Mouse (Mus musculus) embryo, embryonic 10.5 days (tissue): ENCODE data around the gene Zfp593.
A peak's percentile ranks its signal among the peaks of the same experiment; 100 is the strongest.

Source experiments
- DNase-seq: peaks from one replicate; pipeline ENCODE4 v3.0.0-alpha.2; 2015; ENCODE audit warnings: low spot score

Gene Zfp593

DNA sequence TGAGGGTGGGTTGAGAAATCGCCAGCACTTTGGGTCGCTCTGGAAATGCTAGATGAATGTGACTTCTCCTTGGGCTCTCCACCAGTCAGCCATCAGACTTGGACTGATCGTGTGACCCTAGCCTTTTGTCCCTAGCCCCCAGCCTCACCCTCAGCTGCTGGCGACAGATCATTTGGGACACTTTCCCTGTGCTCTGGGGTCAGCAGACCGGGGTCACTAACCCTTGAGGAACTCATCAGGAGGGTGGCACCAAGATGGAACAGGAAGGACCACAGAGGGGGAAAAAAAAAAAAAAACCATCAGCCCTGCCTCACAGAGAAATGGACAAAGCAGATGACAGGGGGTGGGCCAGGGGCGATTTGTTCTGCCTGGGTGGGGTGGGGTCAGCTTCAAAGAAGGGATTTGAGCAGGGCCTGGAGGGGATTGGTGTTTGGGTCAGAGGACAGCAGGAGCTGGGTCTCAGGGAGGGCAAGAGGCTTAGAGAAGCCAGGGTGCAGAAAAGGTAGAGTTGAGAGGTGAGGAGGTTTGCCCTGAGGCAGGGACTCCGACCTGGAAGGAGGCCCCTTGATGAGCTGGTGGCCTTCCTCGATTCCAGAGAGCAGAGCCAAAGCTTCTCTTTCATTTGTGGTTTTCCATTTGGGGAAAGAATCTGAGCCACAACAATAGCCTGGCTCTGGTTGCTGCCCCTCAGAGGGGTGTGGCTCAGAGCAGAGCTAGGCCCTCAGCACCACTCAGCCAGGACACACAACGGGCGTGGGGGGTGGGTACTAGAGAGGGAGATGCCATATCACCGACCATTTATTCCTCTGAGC, 12.0 kb upstream of the Zfp593 start:
- DNase-seq = peak; percentile 69

DNA sequence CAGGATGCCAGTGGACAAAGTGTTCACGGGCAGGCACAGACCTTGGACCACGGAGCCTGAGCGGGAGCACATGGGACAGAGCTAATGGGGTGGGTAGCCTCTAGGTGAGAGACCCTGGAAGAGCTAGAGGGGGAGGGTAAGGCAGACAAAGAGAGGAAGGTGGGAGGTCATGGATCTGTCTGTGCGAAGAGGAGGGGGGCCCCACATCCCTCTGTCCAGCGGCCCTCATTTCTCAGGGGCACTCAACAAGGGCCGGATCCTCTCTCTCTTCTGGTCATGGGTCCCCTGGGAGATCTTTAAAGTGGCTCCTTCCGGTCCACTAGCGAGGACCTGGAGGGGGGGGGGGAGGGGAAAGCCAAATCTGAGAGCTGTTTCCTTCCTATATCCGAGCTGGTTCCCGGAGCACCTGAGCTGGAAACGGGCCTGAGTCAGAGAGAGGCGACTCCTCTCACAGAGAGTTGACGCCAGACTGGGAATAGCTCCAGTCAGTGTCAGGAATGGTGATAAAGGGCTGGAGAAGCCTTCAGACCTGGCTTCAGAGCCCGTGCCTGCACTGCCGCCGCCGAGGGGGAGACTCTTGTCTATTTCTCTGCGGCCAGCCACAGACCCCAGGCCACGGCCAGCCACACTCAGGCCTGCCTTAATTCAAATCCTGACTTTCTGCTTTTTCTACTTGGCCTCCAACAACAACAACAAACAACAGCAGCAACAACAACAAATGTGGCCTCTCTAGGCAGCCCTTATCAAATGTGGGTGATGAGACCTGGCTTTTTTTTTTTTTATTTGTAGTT, 11.2 kb upstream of the Zfp593 start:
- peak; percentile 77 for DNase-seq

- DNase-seq = peak; percentile 49
Measured at GRCm38 (mm10) chr4:134255854-134256253, 10.5 kb upstream of the Zfp593 start.

DNA sequence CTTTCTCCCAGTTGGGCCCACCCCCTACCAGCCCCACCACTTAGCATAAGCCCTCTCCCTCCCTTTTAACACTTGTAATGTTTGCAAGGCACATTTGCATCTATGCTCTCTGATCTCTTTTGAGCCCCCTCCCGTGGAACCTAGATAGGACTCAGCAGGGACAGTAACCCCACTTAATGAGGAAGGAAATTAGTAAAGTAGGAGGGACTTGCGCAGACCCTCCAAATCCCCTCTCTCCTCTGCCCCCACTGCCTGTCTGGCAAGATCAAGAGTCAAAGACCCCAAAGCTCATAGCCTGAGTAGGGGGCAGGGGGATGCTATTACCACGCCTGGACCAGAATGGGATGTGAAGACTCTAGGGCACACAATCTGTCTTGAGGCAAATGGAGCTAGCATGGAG, 9.4 kb upstream of the Zfp593 start:
- no peak for DNase-seq

DNA sequence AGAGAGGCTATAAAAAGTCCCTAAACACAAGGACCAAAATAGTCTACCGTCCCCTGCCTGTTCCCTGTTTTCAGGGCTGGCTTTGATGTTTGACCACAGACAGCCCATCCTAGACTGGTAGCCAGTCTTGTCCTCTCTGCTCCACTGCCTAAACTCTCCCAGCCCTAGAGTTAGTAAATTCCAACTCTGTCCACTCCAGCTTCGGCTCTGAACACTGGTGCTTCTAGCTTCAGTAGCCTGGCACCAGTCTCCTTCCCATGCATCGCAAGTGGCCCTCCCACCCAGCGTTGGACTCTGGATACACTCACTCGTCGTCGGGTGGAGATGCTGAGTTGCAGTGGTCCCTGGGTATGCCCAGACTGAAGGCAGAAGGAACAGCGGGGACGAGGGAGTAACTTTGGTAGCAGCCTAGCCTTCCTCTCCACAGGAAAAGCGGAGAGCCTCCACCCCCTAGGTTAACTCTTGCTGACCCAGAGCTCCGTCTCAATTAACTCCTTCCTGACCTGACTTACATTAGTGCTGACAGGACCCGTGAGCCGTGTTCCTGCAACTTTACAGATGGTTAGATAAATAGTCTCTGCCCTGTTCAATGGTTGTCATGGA, 8.4 kb upstream of the Zfp593 start, which contains the start of gene Grrp1:
Grrp1 (minus strand) TSS at position 385 of the 603 bp plus-strand sequence.
- peak; percentile 82 for DNase-seq

GRCm38 (mm10) chr4:134252911-134253721, 7.7 kb upstream of the Zfp593 start:
- peak; percentile 66 for DNase-seq

DNA sequence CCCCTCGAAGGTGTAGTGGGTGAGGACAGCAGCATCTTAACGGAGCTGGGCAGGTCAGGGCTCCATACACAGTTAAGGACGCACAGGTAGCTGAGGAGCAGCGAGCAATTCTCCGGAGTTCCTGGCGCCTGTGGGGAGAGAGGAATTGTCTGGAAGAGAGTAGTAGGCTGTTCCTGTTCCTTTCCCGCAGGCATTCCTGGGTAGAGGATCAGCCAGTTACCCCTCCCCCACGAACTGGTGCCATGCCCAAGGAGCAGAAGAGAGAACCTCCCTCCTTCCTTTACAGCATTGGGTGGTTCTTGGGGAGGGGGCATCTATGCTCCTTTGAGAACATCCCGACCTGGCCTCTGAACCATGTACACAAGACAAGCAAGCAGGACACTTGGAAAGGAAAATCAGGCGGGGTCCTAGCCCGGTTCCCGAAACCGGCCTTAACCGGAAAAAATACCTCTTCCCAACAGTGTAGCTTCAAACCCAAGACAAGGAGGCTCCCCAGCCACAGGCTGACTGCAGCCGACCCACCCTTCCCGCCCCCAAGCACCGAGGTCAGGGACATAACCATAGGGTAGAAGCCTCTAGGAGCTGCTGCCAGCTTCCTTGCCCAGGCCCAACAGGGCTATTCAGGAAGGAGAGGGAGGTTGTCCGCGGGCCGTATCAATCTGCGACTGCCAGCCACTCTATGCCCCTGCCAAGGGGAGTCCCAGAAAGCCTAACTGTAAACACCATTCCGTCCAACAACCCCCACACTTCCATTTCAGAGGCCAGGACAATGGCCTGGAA, 6.9 kb upstream of the Zfp593 start:
- peak; percentile 54 for DNase-seq

DNA sequence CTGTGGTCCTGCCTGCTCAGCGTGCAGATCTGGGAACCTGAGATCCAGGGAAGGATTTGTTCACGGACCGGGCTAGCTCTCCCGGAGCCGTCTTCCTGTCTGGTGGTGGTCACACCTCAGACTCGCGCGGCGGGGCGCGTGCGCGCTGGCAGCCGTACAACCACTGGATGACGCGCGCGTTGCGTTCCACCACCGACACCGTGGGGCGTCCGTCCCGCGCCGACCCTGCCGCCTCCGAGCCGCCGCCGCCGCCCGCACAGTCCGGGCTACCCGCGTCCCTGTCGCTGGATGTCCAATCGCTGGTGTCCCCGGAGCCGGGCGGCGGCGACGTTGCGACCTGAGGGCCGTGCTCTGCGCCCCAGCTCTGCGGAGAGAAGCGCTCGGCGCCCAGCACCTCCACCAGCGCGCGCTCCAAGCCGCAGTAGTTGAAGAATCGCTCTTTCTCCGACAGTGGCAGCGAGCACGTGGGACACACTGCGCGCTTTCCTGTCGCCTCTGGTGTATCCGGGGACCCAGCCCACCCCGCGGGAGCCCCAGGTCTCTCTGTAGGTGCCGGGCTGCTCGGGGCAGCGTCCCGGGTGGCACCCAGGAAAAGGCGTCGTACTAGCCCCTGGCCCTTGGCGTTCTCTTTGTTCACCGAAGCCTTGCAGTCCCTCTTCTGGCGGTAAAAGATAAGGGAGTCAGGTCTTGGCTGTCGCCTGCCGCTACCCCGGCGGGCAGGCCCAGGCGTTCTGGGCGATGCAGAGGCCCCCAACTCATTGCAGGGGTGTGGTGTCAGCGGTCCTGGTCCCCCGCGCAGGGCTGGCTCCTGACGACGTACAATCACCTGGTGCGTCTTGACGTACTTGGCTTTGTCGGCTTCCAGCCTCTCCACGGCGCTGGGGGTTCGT, 6.1 kb upstream of the Zfp593 start:
- peak; percentile 54 for DNase-seq

- DNase-seq = peak; percentile 50
Measured at GRCm38 (mm10) chr4:134250930-134251240, 5.5 kb upstream of the Zfp593 start.

GRCm38 (mm10) chr4:134250116-134250929, 4.9 kb upstream of the Zfp593 start:
- peak; percentile 65 for DNase-seq

DNA sequence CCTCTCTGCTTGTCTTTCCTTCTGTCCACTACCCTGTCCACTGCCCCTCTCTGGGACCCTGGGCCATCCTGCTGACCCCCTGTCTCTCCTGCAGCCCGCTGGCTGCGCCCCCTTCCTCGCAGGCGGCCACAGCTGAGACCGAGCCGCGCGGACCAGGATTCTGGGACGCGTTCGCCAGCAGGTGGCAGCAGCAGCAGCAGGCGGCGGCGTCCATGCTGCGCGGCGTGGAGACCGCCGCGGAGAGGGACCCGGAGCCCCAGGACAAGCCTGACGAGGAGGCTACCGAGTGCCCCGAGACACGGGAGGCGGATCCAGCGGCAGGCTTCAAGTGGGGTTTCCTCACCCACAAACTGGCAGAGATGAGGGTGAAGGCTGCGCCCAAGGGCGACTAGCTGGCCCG, 4.3 kb upstream of the Zfp593 start:
- DNase-seq = peak; percentile 79

DNA sequence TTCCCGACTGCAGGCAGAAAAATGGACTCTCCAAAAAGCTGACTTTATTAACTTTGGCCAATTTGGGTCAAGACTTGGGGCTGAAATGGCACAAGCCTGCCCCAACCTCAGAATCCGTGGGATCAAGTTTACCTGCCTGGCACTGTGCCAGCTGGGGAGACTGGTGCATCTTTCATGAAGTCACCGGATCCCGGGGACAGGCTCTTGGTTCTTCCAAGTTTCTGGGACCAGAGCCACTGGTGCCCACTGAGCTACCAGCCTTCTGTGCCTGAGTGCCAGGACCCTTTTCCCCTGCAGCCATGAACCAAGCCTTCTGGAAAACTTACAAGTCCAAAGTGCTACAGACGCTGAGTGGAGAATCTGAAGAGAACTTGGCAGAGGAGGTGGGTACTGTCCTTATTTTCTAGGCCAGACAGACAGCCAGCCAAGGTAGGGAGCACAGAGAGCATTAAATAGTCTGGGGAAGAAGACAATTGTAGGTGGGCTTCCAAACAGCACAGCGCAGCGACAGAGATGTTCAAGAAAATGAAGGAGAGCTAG, 1.4 kb upstream of the Zfp593 start, which contains the start of gene Gm30191:
Gm30191 (plus strand) TSS at position 217 of the 540 bp plus-strand sequence.
- no peak for DNase-seq

DNA sequence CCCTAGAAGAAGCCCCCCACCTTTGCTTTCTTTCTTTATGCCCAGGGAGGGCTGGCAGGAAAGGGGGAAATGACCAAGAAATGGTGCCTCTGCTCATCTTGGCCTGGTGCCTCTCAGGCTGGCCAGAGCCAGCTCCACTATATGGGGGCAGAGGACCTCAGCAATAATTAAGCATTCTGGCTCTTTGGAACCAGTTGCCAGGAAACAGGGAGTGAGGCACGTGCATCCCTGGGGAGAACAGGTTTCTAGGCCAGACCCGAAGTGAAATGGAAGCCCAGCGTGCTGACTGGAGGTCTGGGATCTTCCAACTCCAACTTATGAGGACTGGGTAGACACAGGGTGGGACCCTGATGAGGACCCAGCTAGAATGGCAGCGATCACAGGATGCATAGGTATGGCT, 864 bp upstream of the Zfp593 start:
- no peak for DNase-seq

DNA sequence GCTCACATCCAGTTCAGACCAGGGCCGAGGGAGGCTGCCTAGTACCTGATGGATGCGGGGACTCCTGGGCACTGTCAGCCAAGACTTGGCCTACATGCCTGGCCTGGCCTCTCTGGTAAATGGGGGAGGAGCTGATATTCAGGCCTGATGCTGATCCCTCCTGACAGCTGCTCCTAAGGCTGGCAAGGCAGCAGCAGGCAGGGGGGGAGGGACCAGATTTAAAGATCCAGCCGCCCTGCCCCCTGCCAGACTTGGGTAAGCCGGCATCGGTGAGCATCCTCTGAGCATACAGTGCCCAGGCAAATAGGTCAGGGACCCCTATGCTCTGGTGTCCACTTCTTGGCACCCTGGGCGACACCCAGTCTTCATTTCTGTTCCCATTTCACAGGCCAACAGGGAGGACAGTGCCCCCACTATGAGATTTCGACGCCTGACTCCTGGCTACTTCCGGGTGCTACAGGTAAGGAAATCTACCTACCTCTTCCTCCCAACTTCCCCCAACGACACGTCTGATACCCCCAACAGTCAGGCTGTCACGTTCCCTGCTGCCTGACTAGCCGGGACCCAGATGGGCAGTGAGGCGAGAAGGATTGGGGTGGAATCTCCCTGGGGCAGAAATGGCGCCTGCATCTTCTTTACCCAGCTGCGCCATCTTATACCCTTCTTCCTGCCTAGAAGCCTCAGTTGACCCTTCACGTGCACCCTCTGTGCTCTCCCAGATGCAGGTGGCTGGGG, 1.7 kb downstream of the Zfp593 start, which contains the start of gene E130218I03Rik:
E130218I03Rik (plus strand) TSS at position 147 of the 735 bp plus-strand sequence.
- no peak for DNase-seq

GRCm38 (mm10) chr4:134238686-134239085, 6.7 kb downstream of the Zfp593 start:
- peak; percentile 13 for DNase-seq

GRCm38 (mm10) chr4:134238279-134238651, 7.1 kb downstream of the Zfp593 start, which contains the start of gene Cnksr1:
Gene Cnksr1 (minus strand): TSS chr4:134238399.
- peak; percentile 21 for DNase-seq

- no peak for DNase-seq
Measured at GRCm38 (mm10) chr4:134237582-134238278, 7.7 kb downstream of the Zfp593 start.
